Mouse (Mus musculus): ENCODE results near the gene Tbx5. TPM values are rescaled to one million over a fixed set of nuclear protein-coding genes. Genes with fewer than 3 reads are reported as not detected.
A peak's percentile ranks its signal among the peaks of the same experiment; 100 is the strongest.

Tbx5 gene
- polyA plus RNA-seq, 1 experiment = not detected

GRCm38 (mm10) chr5:119810994-119811690 lies 21.3 kb upstream of the Tbx5 start:
- 47% methylated on average over 12 of the region's 12 CpGs for WGBS
- TF ChIP-seq POLR2A (IDR thresholded peaks at IDR 0.05; ENCODE audit: low read depth, low read length) (no peak), CTCF (IDR thresholded peaks at IDR 0.05; ENCODE audit: extremely low read depth, insufficient read length, insufficient replicate concordance, low read depth, low read length) (no peak)
- Histone ChIP-seq H3K4me1 (ENCODE audit: control insufficient read depth, insufficient read depth, insufficient read length, low read length) (no peaks in the 10 kb centered on the region), H3K36me3 (ENCODE audit: control insufficient read depth, insufficient read depth, low read length) (no peaks in the 10 kb centered on the region), H3K27ac (ENCODE audit: insufficient read depth, low read depth, low read length) (no peak overlapping the region), H3K4me3 (ENCODE audit: low read depth, low read length) (no peak overlapping the region), H3K27me3 (ENCODE audit: control insufficient read depth, insufficient read depth, low read length) (peaks cover 12% of the 10 kb centered on the region)

DNA sequence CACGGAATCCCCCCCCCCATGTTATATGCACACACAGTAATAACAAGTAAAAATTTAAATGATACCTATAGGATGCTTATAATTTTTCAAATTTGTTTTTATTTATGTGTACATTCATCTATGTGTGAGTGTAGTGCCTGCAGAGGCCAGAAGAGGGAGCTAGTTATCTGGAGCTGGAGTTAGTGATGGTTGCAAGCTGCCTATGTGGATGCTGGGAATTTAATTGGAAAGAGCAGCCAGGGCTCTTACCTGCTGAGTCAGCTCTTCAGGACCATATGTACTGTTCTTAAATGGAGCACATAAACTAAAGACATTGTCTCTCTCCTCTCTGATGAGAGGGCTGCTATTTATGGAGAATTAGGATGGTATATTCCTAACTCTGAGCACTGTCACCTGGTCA lies 17.2 kb upstream of the Tbx5 start:
- Histone ChIP-seq H3K4me1 (ENCODE audit: control insufficient read depth, insufficient read depth, insufficient read length, low read length) (no peaks in the 10 kb centered on the region), H3K27me3 (ENCODE audit: control insufficient read depth, insufficient read depth, low read length) (no peaks in the 10 kb centered on the region), H3K27ac (ENCODE audit: insufficient read depth, low read depth, low read length) (no peak overlapping the region), H3K4me3 (ENCODE audit: low read depth, low read length) (no peak overlapping the region), H3K36me3 (ENCODE audit: control insufficient read depth, insufficient read depth, low read length) (no peaks in the 10 kb centered on the region)
- 48% methylated on average over 1 of the region's 1 CpGs for WGBS
- no peak for TF ChIP-seq POLR2A (IDR thresholded peaks at IDR 0.05; ENCODE audit: low read depth, low read length)
- no peak for TF ChIP-seq CTCF (IDR thresholded peaks at IDR 0.05; ENCODE audit: extremely low read depth, insufficient read length, insufficient replicate concordance, low read depth, low read length)

DNA sequence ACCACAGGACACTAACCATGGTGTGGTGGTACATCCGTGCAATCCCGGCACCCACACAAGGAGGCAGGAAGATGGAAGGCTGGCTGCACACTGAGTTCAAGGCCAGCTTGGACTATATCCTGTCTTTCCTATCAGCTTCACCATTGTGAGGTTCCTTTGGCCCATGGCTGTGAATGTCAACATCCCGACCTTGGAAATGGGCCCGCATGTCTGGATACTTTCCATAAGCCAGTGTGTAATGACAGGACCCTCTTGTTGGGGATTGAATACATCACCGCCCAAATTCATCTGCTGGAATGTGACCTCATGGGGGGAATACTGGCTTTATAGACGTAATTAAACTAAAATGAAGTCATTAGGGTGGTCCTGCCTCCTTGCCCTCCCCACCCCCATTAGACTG lies 12.0 kb upstream of the Tbx5 start:
- 0 out of 2 replicates have a peak, but pooled peaks cover 3% of the 10 kb centered on the region for H3K27me3 ChIP-seq (ENCODE audit: control insufficient read depth, insufficient read depth, low read length)
- no peaks in the 10 kb centered on the region for H3K4me1 ChIP-seq (ENCODE audit: control insufficient read depth, insufficient read depth, insufficient read length, low read length)
- 81% methylated on average over 6 of the region's 6 CpGs for whole genome bisulfite sequencing
- TF ChIP-seq POLR2A (IDR thresholded peaks at IDR 0.05; ENCODE audit: low read depth, low read length) (no peak), CTCF (IDR thresholded peaks at IDR 0.05; ENCODE audit: extremely low read depth, insufficient read length, insufficient replicate concordance, low read depth, low read length) (no peak)
- no peaks in the 10 kb centered on the region for H3K36me3 ChIP-seq (ENCODE audit: control insufficient read depth, insufficient read depth, low read length)
- no peak overlapping the region for H3K27ac ChIP-seq (ENCODE audit: insufficient read depth, low read depth, low read length)
- no peak overlapping the region for H3K4me3 ChIP-seq (ENCODE audit: low read depth, low read length)

- Histone ChIP-seq H3K4me1 (ENCODE audit: control insufficient read depth, insufficient read depth, insufficient read length, low read length) (no peaks in the 10 kb centered on the region), H3K27me3 (ENCODE audit: control insufficient read depth, insufficient read depth, low read length) (0 out of 2 replicates have a peak, but pooled peaks cover 3% of the 10 kb centered on the region), H3K27ac (ENCODE audit: insufficient read depth, low read depth, low read length) (no peak overlapping the region), H3K4me3 (ENCODE audit: low read depth, low read length) (no peak overlapping the region), H3K36me3 (ENCODE audit: control insufficient read depth, insufficient read depth, low read length) (no peaks in the 10 kb centered on the region)
- WGBS = 41% methylated on average over 2 of the region's 2 CpGs
- TF ChIP-seq CTCF (IDR thresholded peaks at IDR 0.05; ENCODE audit: extremely low read depth, insufficient read length, insufficient replicate concordance, low read depth, low read length) (no peak), POLR2A (IDR thresholded peaks at IDR 0.05; ENCODE audit: low read depth, low read length) (no peak)
Measured at GRCm38 (mm10) chr5:119821506-119821905, 11.0 kb upstream of the Tbx5 start.

GRCm38 (mm10) chr5:119827341-119827740 lies 5.1 kb upstream of the Tbx5 start:
- H3K4me1 ChIP-seq (ENCODE audit: control insufficient read depth, insufficient read depth, insufficient read length, low read length) = peaks cover 2% of the 10 kb centered on the region
- WGBS = 64% methylated on average over 6 of the region's 6 CpGs
- TF ChIP-seq POLR2A (IDR thresholded peaks at IDR 0.05; ENCODE audit: low read depth, low read length) (no peak), CTCF (IDR thresholded peaks at IDR 0.05; ENCODE audit: extremely low read depth, insufficient read length, insufficient replicate concordance, low read depth, low read length) (no peak)
- no peak overlapping the region for H3K27ac ChIP-seq (ENCODE audit: insufficient read depth, low read depth, low read length)
- H3K4me3 ChIP-seq (ENCODE audit: low read depth, low read length) = no peak overlapping the region
- no peaks in the 10 kb centered on the region for H3K36me3 ChIP-seq (ENCODE audit: control insufficient read depth, insufficient read depth, low read length)
- peaks cover 38% of the 10 kb centered on the region for H3K27me3 ChIP-seq (ENCODE audit: control insufficient read depth, insufficient read depth, low read length)

GRCm38 (mm10) chr5:119830611-119831010 lies 1.9 kb upstream of the Tbx5 start:
- TF ChIP-seq POLR2A (IDR thresholded peaks at IDR 0.05; ENCODE audit: low read depth, low read length) = no peak
- no peak for TF ChIP-seq CTCF (IDR thresholded peaks at IDR 0.05; ENCODE audit: extremely low read depth, insufficient read length, insufficient replicate concordance, low read depth, low read length)

GRCm38 (mm10) chr5:119831201-119831771 lies 1.2 kb upstream of the Tbx5 start:
- Histone ChIP-seq H3K4me3 (ENCODE audit: low read depth, low read length) (peak overlapping the region; percentile 52), H3K27me3 (ENCODE audit: control insufficient read depth, insufficient read depth, low read length) (peaks cover 63% of the 10 kb centered on the region), H3K4me1 (ENCODE audit: control insufficient read depth, insufficient read depth, insufficient read length, low read length) (peaks cover 2% of the 10 kb centered on the region), H3K36me3 (ENCODE audit: control insufficient read depth, insufficient read depth, low read length) (no peaks in the 10 kb centered on the region), H3K27ac (ENCODE audit: insufficient read depth, low read depth, low read length) (no peak overlapping the region)
- 2% methylated on average over 33 of the region's 33 CpGs for WGBS
- TF ChIP-seq CTCF (IDR thresholded peaks at IDR 0.05; ENCODE audit: extremely low read depth, insufficient read length, insufficient replicate concordance, low read depth, low read length) (no peak), POLR2A (IDR thresholded peaks at IDR 0.05; ENCODE audit: low read depth, low read length) (no peak)

More at GRCm38 (mm10) chr5:119830611-119831010, 1.9 kb upstream of the Tbx5 start:
- H3K4me3 ChIP-seq (ENCODE audit: low read depth, low read length) = peak overlapping the region; percentile 52
- 13% methylated on average over 8 of the region's 8 CpGs for WGBS
- H3K36me3 ChIP-seq (ENCODE audit: control insufficient read depth, insufficient read depth, low read length) = no peaks in the 10 kb centered on the region
- no peak overlapping the region for H3K27ac ChIP-seq (ENCODE audit: insufficient read depth, low read depth, low read length)
- peaks cover 2% of the 10 kb centered on the region for H3K4me1 ChIP-seq (ENCODE audit: control insufficient read depth, insufficient read depth, insufficient read length, low read length)
- H3K27me3 ChIP-seq (ENCODE audit: control insufficient read depth, insufficient read depth, low read length) = peaks cover 60% of the 10 kb centered on the region
